Mouse (Mus musculus) intestine, embryonic 16.5 days (tissue): Measurements from ENCODE around the gene Hmgb1. TPM values are rescaled to one million over a fixed set of nuclear protein-coding genes. Genes with fewer than 3 reads are reported as not detected.

Source experiments
- ATAC-seq: fragments of 200-750 bp; cut with Nextera tagmentation; 2 replicates; pipeline ENCODE4 v1.8.0; 2017; ENCODE audit warnings: moderate TSS enrichment, moderate library complexity
- H3K27ac ChIP-seq: fragments of 300-500 bp; sonication (generic); 2 replicates; pipeline ENCODE4 v1.5.1; 2014; ENCODE audit warnings: mild to moderate bottlenecking, low read length
- H3K27me3 ChIP-seq: fragments of 300-500 bp; sonication (generic); replicated peaks from 2 replicates; pipeline ENCODE4 v1.6.1; 2014; ENCODE audit warnings: low read length, control low read depth, mixed read lengths; ENCODE audit not compliant: control insufficient read depth, insufficient read depth
- H3K36me3 ChIP-seq: fragments of 300-500 bp; sonication (generic); 2 replicates; pipeline ENCODE4 v1.6.1; 2014; ENCODE audit warnings: low read length, control low read depth; ENCODE audit not compliant: control insufficient read depth, insufficient read depth
- H3K4me1 ChIP-seq: fragments of 300-500 bp; sonication (generic); 2 replicates; pipeline ENCODE4 v1.6.1; 2014; ENCODE audit warnings: low read length, control low read depth, mixed read lengths; ENCODE audit not compliant: control insufficient read depth, insufficient read depth
- H3K4me2 ChIP-seq: fragments of 300-500 bp; sonication (generic); 2 replicates; pipeline ENCODE4 v1.6.1; 2014; ENCODE audit warnings: low read depth, low read length, control low read depth
- H3K4me3 ChIP-seq: fragments of 300-500 bp; sonication (generic); 2 replicates; pipeline ENCODE4 v1.5.1; 2014; ENCODE audit warnings: mild to moderate bottlenecking, low read length
- H3K9ac ChIP-seq: fragments of 300-500 bp; sonication (generic); 2 replicates; pipeline ENCODE4 v1.6.1; 2014; ENCODE audit warnings: low read depth, low read length
- H3K9me3 ChIP-seq: fragments of 300-500 bp; sonication (generic); 2 replicates; pipeline ENCODE4 v1.6.1; 2016; ENCODE audit warnings: low read length, control low read depth; ENCODE audit not compliant: control insufficient read depth
- WGBS: fragments of 180-500 bp; shearing (Covaris S2); extraction: QIAGEN DNeasy Blood & Tissue Kit; methylation state at CpG from one replicate; pipeline ENCODE4 v1.1.7; 2014; 5-methylcytosine and 5-hydroxymethylcytosine counted together
- polyA plus RNA-seq: library from polyadenylated mRNA; unstranded; fragments of >200 nt; fragmentation: Nextera tagmentation; extraction: Ambion mirVana; gene quantifications from 2 replicates; pipeline ENCODE4 v1.2.1, GENCODE M21; 2015

Hmgb1 gene
- polyA plus RNA-seq, 1 experiment from 2014 or later = 921 TPM

GRCm38 (mm10) chr5:149162890-149163289, 21.4 kb downstream of the Hmgb1 start:
- WGBS = 58% methylated on average over 7 of the region's 7 CpGs

GRCm38 (mm10) chr5:149160469-149160868, 23.8 kb downstream of the Hmgb1 start:
- no peak overlapping the region for H3K9ac ChIP-seq
- 69% methylated on average over 4 of the region's 4 CpGs for WGBS
- no peak overlapping the region for H3K27ac ChIP-seq

More at GRCm38 (mm10) chr5:149162890-149163289, 21.4 kb downstream of the Hmgb1 start:
- H3K4me3 ChIP-seq = no peak overlapping the region
- no peak overlapping the region for H3K4me2 ChIP-seq
- H3K4me1 ChIP-seq = 0 out of 2 replicates have a peak, but pooled peaks cover 4% of the 10 kb centered on the region
- H3K27me3 ChIP-seq = no peaks in the 10 kb centered on the region
- H3K9ac ChIP-seq = no peak overlapping the region
- no peak overlapping the region for H3K27ac ChIP-seq
- no peaks in the 10 kb centered on the region for H3K36me3 ChIP-seq
- H3K9me3 ChIP-seq = no peaks in the 10 kb centered on the region
- ATAC-seq = no peak

GRCm38 (mm10) chr5:149159021-149159420, 25.3 kb downstream of the Hmgb1 start:
- Histone ChIP-seq H3K36me3 (no peaks in the 10 kb centered on the region), H3K9ac (no peak overlapping the region), H3K4me2 (no peak overlapping the region), H3K27ac (no peak overlapping the region), H3K9me3 (no peaks in the 10 kb centered on the region), H3K4me3 (no peak overlapping the region), H3K4me1 (no peaks in the 10 kb centered on the region), H3K27me3 (no peaks in the 10 kb centered on the region)
- no peak for ATAC-seq
- 91% methylated on average over 6 of the region's 6 CpGs for WGBS

More at GRCm38 (mm10) chr5:149160469-149160868, 23.8 kb downstream of the Hmgb1 start:
- Histone ChIP-seq H3K4me3 (no peak overlapping the region), H3K4me1 (0 out of 2 replicates have a peak, but pooled peaks cover 4% of the 10 kb centered on the region), H3K27me3 (no peaks in the 10 kb centered on the region), H3K4me2 (no peak overlapping the region), H3K9me3 (no peaks in the 10 kb centered on the region), H3K36me3 (no peaks in the 10 kb centered on the region)
- no peak for ATAC-seq

- Histone ChIP-seq H3K36me3 (no peaks in the 10 kb centered on the region), H3K4me3 (no peak overlapping the region), H3K9me3 (no peaks in the 10 kb centered on the region), H3K4me1 (no peaks in the 10 kb centered on the region), H3K27me3 (no peaks in the 10 kb centered on the region), H3K9ac (no peak overlapping the region), H3K27ac (no peak overlapping the region), H3K4me2 (no peak overlapping the region)
- no peak for ATAC-seq
- 89% methylated on average over 18 of the region's 18 CpGs for WGBS
These were observed 27.3 kb downstream of the Hmgb1 start for GRCm38 (mm10) chr5:149156886-149157563.

- Histone ChIP-seq H3K9ac (no peak overlapping the region; the same call in 1 of the 2 replicates), H3K36me3 (no peaks in the 10 kb centered on the region), H3K27me3 (no peaks in the 10 kb centered on the region), H3K4me3 (no peak overlapping the region), H3K4me2 (peak overlapping the region; percentile 21; the same call in 1 of the 2 replicates), H3K27ac (no peak overlapping the region), H3K4me1 (no peaks in the 10 kb centered on the region), H3K9me3 (no peaks in the 10 kb centered on the region)
- WGBS = 56% methylated on average over 12 of the region's 12 CpGs
- no peak for ATAC-seq
These were observed 31.5 kb downstream of the Hmgb1 start for GRCm38 (mm10) chr5:149152774-149153155.

- no peaks in the 10 kb centered on the region for H3K4me1 ChIP-seq
- no peak overlapping the region for H3K4me3 ChIP-seq
- no peak overlapping the region for H3K27ac ChIP-seq
- H3K9ac ChIP-seq = no peak overlapping the region; the same call in 1 of the 2 replicates
- no peaks in the 10 kb centered on the region for H3K27me3 ChIP-seq
- no peaks in the 10 kb centered on the region for H3K36me3 ChIP-seq
- WGBS = 51% methylated on average over 13 of the region's 13 CpGs
- H3K9me3 ChIP-seq = no peaks in the 10 kb centered on the region
- ATAC-seq = no peak
- H3K4me2 ChIP-seq = peak overlapping the region; percentile 21; the same call in 1 of the 2 replicates
These were observed 32.1 kb downstream of the Hmgb1 start for GRCm38 (mm10) chr5:149152063-149152773.

GRCm38 (mm10) chr5:149150882-149151281, 33.4 kb downstream of the Hmgb1 start:
- WGBS = 96% methylated on average over 3 of the region's 3 CpGs
- no peak for ATAC-seq
- no peak overlapping the region for H3K4me2 ChIP-seq

GRCm38 (mm10) chr5:149147386-149148000, 36.8 kb downstream of the Hmgb1 start:
- no peak overlapping the region for H3K27ac ChIP-seq
- 0 out of 2 replicates have a peak, but pooled peaks cover 3% of the 10 kb centered on the region for H3K4me1 ChIP-seq
- no peak overlapping the region for H3K9ac ChIP-seq
- H3K4me2 ChIP-seq = no peak overlapping the region
- H3K36me3 ChIP-seq = no peaks in the 10 kb centered on the region
- ATAC-seq = no peak
- no peak overlapping the region for H3K4me3 ChIP-seq
- no peaks in the 10 kb centered on the region for H3K27me3 ChIP-seq
- no peaks in the 10 kb centered on the region for H3K9me3 ChIP-seq
- 77% methylated on average over 8 of the region's 8 CpGs for WGBS

More at GRCm38 (mm10) chr5:149150882-149151281, 33.4 kb downstream of the Hmgb1 start:
- Histone ChIP-seq H3K27ac (no peak overlapping the region), H3K36me3 (no peaks in the 10 kb centered on the region), H3K27me3 (no peaks in the 10 kb centered on the region), H3K9ac (no peak overlapping the region), H3K4me3 (no peak overlapping the region), H3K4me1 (no peaks in the 10 kb centered on the region), H3K9me3 (no peaks in the 10 kb centered on the region)

GRCm38 (mm10) chr5:149146691-149147090, 37.6 kb downstream of the Hmgb1 start:
- Histone ChIP-seq H3K9ac (no peak overlapping the region), H3K4me1 (0 out of 2 replicates have a peak, but pooled peaks cover 3% of the 10 kb centered on the region), H3K4me3 (no peak overlapping the region), H3K36me3 (no peaks in the 10 kb centered on the region), H3K27me3 (no peaks in the 10 kb centered on the region), H3K27ac (no peak overlapping the region), H3K9me3 (no peaks in the 10 kb centered on the region), H3K4me2 (no peak overlapping the region)
- no peak for ATAC-seq
- 79% methylated on average over 7 of the region's 7 CpGs for WGBS
